Mouse (Mus musculus) CD8-positive naive resting alpha-beta T cell, adult 2 months (primary cell): ENCODE results near the gene C1ql4.

Source experiments
- DNase-seq, 2 experiments: peaks; one replicate each; pipeline ENCODE4 v3.0.0; 2022; ENCODE audit warnings: low read depth in 2 of 2, low spot score in 2 of 2

Gene C1ql4

GRCm38 (mm10) chr15:99035431-99035830, 52.2 kb downstream of the C1ql4 start:
- DNase-seq, result no peak
